Mouse (Mus musculus) lung, postnatal 36 days (tissue): Measurements from ENCODE around the gene Col13a1.
A peak's percentile ranks its signal among the peaks of the same experiment; 100 is the strongest.

Experiments
- DNase-seq: peaks from one replicate; pipeline ENCODE4 v3.0.0; 2022; ENCODE audit warnings: mixed read lengths

Gene Col13a1

GRCm38 (mm10) chr10:61978866-61979340 is at the start of gene Col13a1:
Gene Col13a1, minus strand, starts transcription at chr10:61979108.
- DNase-seq, result no peak

GRCm38 (mm10) chr10:62027699-62028098 is 48.8 kb upstream of the Col13a1 start:
- DNase-seq, result no peak

- DNase-seq, result peak; percentile 80
Measured at GRCm38 (mm10) chr10:62023821-62024551, 45.1 kb upstream of the Col13a1 start.

- DNase-seq, result no peak
Measured at GRCm38 (mm10) chr10:62020068-62020620, 41.2 kb upstream of the Col13a1 start.

GRCm38 (mm10) chr10:62019386-62020067 is 40.6 kb upstream of the Col13a1 start:
- no peak for DNase-seq

GRCm38 (mm10) chr10:62016947-62017346 is 38.0 kb upstream of the Col13a1 start:
- peak; percentile 25 for DNase-seq

- DNase-seq, result no peak
Measured at GRCm38 (mm10) chr10:62013190-62013589, 34.3 kb upstream of the Col13a1 start.

- DNase-seq, result no peak
Measured at GRCm38 (mm10) chr10:62012371-62012770, 33.5 kb upstream of the Col13a1 start.

GRCm38 (mm10) chr10:62009981-62010500 is 31.1 kb upstream of the Col13a1 start:
- no peak for DNase-seq

- DNase-seq, result no peak
Measured at GRCm38 (mm10) chr10:62007958-62008357, 29.1 kb upstream of the Col13a1 start.

- no peak for DNase-seq
Measured at GRCm38 (mm10) chr10:62006371-62006770, 27.5 kb upstream of the Col13a1 start.

- no peak for DNase-seq
Measured at GRCm38 (mm10) chr10:62000216-62000615, 21.3 kb upstream of the Col13a1 start.

- DNase-seq, result no peak
Measured at GRCm38 (mm10) chr10:61999766-62000165, 20.9 kb upstream of the Col13a1 start.

- DNase-seq, result peak; percentile 17
Measured at GRCm38 (mm10) chr10:61991481-61992424, 12.8 kb upstream of the Col13a1 start.

GRCm38 (mm10) chr10:61980424-61980823 is 1.5 kb upstream of the Col13a1 start:
- DNase-seq, result peak; percentile 95

- no peak for DNase-seq
Measured at GRCm38 (mm10) chr10:61978112-61978865, 619 bp downstream of the Col13a1 start.

GRCm38 (mm10) chr10:61977392-61978096 is 1.4 kb downstream of the Col13a1 start:
- no peak for DNase-seq

- peak; percentile 54 for DNase-seq
Measured at GRCm38 (mm10) chr10:61976987-61977386, 1.9 kb downstream of the Col13a1 start.

- peak; percentile 41 for DNase-seq
Measured at GRCm38 (mm10) chr10:61974581-61974980, 4.3 kb downstream of the Col13a1 start.

GRCm38 (mm10) chr10:61972041-61972440 is 6.9 kb downstream of the Col13a1 start:
- no peak for DNase-seq

- DNase-seq, result no peak
Measured at GRCm38 (mm10) chr10:61968003-61968553, 10.8 kb downstream of the Col13a1 start.
